Mouse (Mus musculus): ENCODE results near the gene Abca13.

GRCm38 (mm10) chr11:9684952-9685351 is 493.2 kb downstream of the Abca13 start:
- TF ChIP-seq CTCF (IDR thresholded peaks at IDR 0.05; ENCODE audit: control insufficient read depth, insufficient read depth, insufficient replicate concordance, low read depth, low read length), result no peak
- no peak for TF ChIP-seq POLR2A (IDR thresholded peaks at IDR 0.05; ENCODE audit: control insufficient read depth, low read depth, low read length)

All from testis, adult 2 months (tissue).